Mouse (Mus musculus): ENCODE data around the gene Agap3.

Agap3 gene

DNA sequence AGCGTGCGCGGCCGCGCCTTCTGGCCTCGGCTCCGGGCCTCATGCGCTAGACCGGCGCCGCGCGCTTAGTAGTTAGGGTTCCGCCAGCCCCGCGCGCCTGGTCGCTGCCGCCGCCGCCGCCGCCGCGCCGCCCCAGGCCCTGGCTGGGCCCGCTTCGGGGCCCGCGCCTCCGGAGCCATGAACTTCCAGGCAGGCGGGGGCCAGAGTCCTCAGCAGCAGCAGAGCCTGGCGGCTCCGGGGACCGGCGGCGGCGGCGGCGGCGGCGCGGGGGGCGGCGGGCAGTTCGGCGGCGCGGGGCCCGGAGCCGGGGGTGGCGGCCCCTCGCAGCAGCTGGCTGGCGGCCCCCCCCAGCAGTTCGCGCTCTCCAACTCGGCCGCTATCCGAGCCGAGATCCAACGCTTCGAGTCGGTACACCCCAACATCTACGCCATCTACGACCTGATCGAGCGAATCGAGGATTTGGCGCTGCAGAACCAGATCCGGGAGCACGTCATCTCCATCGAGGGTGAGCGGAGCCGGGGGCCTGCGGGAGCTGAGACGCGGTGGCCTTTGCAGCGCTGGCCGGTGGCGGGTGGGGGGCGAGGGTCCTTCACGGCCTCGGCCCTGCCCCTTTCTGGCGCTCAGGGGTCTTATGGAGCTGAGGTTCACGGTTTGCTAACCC lies at the start of gene Agap3:
Gene Agap3 (plus strand): TSS at position 148 of the 661 bp plus-strand sequence.
- in situ Hi-C loops (cut with MboI) = no loop called here

- in situ Hi-C loops (cut with MboI) = no loop called here
These were observed 47.2 kb upstream of the Agap3 start for GRCm38 (mm10) chr5:24404594-24405360.

- in situ Hi-C loops (cut with MboI) = no loop called here
These were observed 46.5 kb upstream of the Agap3 start for GRCm38 (mm10) chr5:24405389-24405876.

GRCm38 (mm10) chr5:24408651-24409050 lies 43.3 kb upstream of the Agap3 start:
- in situ Hi-C loops (cut with MboI) = no loop called here

- in situ Hi-C loops (cut with MboI) = no loop called here
These were observed 42.5 kb upstream of the Agap3 start for GRCm38 (mm10) chr5:24409466-24409865.

DNA sequence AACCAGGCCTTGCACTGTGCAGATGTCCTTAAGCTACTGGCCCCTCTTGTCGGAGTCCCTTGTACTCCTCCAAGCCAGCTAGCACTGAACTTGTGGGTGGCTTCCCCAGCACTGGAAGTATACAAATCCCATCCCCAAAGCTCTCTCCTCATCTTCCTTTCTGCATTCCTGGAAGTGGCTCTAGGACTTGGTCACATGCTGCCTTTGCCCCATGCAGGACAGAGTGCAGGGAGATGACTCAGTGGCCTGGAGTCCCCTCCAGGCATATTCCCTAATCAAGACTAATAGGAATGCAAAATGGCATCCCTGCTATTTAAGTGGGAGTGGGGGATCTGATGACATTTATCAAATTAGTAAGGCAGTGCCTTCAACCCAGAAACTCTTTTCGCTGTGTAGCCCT lies 39.9 kb upstream of the Agap3 start:
- in situ Hi-C loops (cut with MboI) = no loop called here

DNA sequence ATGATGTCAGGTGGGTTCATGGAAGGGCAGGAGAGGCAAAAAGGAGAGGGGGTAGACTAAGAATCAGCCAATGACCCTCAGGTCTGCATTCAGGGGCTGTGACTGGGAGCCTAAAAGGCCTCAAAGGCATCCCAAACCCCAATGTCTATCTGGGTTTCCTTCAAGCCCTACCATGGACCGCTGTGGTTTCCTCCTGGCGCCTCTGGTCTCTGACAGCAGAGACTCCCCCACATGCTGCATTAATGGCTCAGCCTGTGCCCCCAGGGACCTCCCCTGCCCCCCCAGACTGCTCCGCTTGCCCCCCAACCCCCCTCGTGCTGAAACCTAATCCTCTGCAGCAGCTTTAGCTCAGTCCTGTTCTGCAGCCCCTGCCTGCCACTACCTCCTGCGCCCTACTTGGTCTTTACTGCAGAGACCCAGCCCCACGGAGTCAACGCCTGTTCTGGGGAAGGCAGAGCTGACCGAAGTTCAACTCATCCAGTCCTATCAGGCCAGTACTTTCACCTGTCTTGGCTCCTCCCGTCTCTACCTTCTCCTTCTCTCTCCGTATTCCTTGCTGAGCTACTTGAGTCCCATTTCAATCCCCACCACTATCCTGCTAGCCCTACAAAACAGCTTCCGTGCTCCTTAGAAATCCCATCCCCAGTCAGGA lies 38.8 kb upstream of the Agap3 start, which contains the start of gene Asic3:
Gene Asic3 (plus strand): TSS at position 351 of the 652 bp plus-strand sequence.
- in situ Hi-C loops (cut with MboI) = no loop called here

DNA sequence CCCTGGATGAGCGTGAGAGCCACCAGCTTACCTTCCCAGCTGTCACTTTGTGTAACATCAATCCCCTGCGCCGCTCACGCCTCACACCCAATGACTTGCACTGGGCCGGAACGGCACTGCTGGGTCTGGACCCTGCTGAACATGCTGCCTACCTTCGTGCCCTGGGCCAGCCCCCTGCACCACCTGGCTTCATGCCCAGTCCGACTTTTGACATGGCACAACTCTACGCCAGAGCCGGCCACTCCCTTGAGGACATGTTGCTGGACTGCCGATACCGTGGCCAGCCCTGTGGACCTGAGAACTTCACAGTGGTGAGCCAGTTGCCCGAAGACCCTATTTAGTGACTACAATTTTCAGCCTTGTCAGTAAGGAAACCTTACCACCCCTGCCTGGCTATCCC lies 38.0 kb upstream of the Agap3 start:
- in situ Hi-C loops (cut with MboI) = no loop called here

GRCm38 (mm10) chr5:24416222-24416736 lies 35.7 kb upstream of the Agap3 start:
- in situ Hi-C loops (cut with MboI) = no loop called here

DNA sequence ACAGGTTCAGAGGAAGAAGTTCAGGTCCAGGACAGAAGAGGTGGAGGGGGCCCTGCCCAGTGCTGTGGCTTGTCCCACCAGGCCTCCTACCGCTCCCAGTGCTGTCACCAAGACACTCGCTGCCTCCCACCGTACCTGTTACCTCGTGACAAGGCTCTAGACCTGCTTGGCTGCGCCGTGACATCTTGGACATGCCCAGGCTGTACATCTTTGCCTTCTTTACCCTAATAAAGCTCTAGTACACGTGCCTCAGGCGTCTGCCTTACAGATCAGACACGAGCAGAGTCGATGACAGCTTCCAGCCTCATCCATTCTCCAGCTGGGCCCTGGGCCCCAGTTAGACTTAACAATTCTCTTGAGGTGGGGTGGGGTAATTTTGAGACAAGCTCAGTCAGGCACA lies 34.4 kb upstream of the Agap3 start:
- in situ Hi-C loops (cut with MboI) = no loop called here

DNA sequence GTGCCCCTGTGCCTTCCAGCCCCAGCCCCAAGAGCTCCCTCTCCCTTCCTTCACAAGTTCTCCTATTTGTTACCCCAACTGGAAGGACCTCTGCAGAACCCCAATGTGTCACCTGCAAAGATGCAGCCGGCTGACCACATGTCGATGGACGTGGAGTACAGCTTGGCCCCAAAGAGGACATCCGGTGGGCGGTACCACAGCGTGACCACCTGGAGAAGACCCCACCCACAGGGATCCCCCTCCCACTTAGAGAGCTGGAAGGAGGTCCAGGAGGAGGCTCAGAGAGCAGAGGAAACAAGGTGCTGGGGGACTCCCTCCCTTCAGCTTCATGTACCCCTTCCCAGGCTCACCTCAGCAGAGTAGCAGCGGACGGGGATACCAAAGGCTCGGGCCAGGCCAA lies 31.6 kb upstream of the Agap3 start:
- in situ Hi-C loops (cut with MboI) = no loop called here

DNA sequence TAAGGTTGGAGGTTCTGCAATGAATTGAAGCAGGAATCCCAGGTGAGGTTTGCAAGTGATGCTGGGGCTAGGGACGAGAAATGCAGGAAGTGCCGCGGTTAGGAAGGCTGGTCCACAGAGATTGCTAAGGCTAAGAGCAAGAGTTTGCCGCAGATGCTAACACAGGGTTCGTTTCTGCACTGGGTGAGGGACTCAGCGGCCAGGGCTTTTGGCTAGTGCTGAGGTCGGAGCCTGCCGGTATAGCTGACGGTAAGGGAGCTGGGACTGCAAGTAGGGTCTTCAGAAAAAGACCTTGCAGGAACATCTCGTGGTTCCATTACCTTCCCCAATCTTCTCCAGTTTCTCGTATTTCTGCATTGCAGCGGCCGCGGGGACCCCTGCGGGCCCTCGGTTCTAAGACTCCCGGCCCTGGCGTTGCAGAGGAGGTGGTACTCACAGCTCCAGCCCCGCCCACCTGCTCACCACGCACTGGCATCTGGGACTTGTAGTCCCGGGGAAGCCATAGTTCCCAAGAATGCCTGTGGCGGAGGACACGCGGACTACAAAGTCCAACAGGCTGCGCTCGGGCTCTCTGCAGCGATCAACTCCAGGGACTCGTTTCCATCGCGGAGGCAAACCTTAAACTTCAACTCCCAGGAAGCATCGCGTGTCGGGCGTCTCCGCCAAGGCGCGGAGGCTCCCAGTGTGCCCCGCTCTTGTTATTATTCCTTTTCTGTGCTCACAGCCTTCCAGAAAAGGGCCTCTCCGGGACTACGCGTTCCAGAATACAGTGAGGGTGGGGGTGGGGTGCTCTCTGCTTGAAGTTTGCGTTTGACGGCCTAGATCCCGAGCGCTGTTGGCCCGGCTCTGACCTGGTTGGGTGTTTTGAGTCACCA lies 28.6 kb upstream of the Agap3 start, which contains the start of the genes Cdk5 and Slc4a2:
Gene Cdk5 (minus strand): TSS at position 402 of the 875 bp plus-strand sequence.
Gene Slc4a2 (plus strand): TSS at position 709 of the 875 bp plus-strand sequence.
- in situ Hi-C loops (cut with MboI) = no loop called here

DNA sequence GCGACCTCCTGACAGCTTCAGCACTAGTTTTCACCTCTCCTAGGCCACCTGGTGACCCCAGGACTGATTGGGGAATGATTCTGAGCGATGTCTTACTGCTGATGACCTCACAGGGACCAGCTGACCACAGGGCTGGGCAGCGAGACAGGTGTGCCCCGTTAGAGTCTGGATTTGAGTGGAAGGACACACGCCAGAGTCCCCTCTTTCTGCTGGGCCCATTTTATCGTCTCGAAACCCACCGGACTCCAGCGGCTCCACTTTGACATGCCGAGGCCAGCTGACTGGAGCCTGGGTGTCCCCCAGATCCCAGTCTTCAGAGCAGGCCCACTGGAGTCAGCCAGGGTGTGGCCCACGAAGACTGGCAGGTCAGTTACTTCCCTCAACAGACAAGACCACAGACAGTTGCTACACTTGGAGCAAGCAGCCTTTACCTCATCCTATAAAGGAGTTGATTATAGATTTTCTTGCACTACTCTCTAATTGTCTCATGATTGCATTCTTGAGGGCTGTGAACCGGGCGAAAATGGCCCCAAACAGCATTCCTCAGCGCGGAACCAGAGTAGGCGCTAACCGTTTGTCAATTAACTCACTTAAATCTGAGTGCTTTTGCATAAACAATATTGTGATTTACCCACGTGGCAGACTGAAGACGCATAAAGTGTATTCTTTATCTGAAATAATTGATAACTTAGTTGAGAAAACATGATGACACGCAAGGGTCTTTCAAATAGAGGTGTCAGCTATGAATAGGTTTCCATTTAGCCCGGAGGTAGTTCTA lies 27.8 kb upstream of the Agap3 start:
- in situ Hi-C loops (cut with MboI) = no loop called here

DNA sequence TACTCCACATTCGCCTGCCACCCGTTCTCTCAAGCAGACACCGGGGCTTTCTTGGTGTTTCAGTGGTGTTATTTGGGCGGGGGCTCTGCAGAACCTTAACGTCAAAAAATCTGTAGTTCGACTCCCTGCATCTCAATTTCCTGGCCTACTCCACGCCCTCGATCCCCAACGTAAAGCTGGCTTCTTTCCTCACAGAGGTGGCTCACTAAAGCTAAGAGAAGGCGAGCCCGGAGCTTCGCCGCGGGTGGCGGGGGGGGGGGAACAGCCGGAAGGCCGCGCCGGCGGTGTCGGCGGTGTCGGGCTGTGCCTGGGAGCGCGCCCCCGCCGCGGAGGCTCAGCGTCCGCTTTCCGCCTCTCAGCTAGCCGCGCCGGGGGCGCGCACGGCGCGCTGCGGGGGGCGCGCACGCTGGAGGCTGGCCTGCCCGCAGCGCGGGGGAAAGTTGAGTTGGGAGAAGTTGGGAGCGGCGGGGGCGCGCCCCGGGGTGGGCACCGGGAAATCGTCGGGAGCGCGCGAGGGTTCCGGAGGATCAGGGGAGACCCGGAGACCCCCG lies 27.0 kb upstream of the Agap3 start:
- in situ Hi-C loops (cut with MboI) = no loop called here

DNA sequence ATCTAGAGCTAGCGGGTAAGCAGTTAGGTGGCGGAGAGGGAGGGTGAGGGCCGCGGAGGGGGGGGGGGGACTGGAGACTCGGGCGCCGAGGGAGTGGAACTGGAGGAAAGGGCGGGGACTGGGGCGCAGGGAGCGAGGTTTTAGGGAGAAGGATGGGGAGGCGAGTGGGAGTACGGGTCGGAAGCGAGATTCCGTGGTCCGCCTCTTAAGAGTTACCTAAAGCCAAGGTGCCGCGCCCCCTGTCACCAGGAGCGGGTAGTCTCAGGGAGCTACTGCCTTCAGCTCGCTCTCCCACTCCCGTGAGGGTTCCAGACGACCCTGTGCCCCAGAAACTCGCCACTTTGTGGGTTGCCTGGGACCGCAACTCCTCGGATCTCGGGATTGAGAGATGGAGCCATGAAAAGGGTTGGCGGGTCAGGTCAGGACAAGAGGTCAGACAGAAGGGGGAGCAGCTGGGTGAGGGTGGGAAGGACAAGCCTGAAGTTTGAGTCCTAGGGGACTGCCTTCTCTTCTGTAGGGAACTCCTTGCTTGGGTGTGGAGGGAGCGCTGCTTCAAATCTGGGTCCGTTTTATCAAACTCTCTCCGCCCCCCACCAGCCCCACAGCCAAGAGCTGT lies 26.4 kb upstream of the Agap3 start:
- in situ Hi-C loops (cut with MboI) = no loop called here

- in situ Hi-C loops (cut with MboI) = no loop called here
These were observed 25.9 kb upstream of the Agap3 start for GRCm38 (mm10) chr5:24426037-24426432.

GRCm38 (mm10) chr5:24426556-24427284 lies 25.3 kb upstream of the Agap3 start:
- in situ Hi-C loops (cut with MboI) = no loop called here

GRCm38 (mm10) chr5:24427285-24427633 lies 24.7 kb upstream of the Agap3 start:
- in situ Hi-C loops (cut with MboI) = no loop called here

DNA sequence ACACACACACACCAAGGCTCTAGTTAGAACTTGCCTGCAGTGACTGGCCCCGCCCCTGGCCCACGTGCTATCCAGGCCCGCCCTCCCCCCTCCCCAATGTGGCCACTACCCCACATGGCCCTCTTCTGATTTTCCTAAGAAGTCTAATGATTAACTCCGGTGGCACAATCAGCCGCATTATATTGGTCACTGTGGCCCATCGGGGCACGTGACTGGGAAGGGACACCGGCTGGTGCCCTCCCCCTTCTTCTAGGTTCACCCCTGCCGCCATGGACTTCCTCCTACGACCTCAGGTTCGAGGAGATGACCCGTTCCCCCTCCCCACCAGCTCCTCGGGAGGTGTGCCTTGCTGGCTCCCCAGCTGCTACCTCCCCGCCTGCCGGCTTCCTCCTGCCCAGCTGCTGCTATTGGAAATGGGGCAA lies 24.0 kb upstream of the Agap3 start:
- in situ Hi-C loops (cut with MboI) = no loop called here

All from mature B cell (primary cell).